Mouse (Mus musculus): Measurements from ENCODE around the gene Sbf2. TPM values are rescaled to one million over a fixed set of nuclear protein-coding genes. Genes with fewer than 3 reads are reported as not detected.
A peak's percentile ranks its signal among the peaks of the same experiment; 100 is the strongest.

The Sbf2 gene
- polyA plus RNA-seq, 1 experiment from 2014 or later, result 32.1 TPM

DNA sequence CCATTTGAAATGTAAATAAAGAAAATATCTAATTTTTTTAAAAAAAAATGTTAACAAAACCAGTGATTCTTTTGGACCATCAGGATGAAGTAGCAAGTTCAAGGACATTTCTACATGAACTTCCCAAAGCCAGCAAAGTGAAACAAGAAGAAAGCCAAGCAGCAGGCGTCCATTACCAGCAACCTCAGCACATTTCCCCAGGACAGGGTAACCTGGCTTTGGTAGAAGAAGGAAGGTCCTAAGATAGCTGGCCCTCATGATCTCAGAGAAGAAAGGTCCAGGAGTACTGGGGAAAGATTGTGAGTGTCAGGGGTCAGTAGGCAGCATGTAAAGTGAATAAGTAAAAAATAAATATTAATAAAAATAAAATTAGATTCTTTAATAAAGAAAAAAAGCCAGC, 27.0 kb downstream of the Sbf2 start:
- H3K9ac ChIP-seq (replicated peaks; ENCODE audit: low read length), result no peak overlapping the region
- ATAC-seq (ENCODE audit: low FRiP score, low TSS enrichment), result no peak
- no peaks in the 10 kb centered on the region for H3K27me3 ChIP-seq (ENCODE audit: insufficient read depth, low read length)
- H3K9me3 ChIP-seq (ENCODE audit: low read length), result no peaks in the 10 kb centered on the region
- H3K4me1 ChIP-seq (ENCODE audit: insufficient read depth, low read length), result no peaks in the 10 kb centered on the region
- H3K4me3 ChIP-seq (ENCODE audit: low read length), result no peak overlapping the region
- no peak overlapping the region for H3K27ac ChIP-seq (ENCODE audit: low read length)
- H3K36me3 ChIP-seq (ENCODE audit: insufficient read depth, low read length), result no peaks in the 10 kb centered on the region
- H3K4me2 ChIP-seq (replicated peaks; ENCODE audit: low read depth, low read length), result no peak overlapping the region
- 85% methylated on average over 1 of the region's 1 CpGs for WGBS

DNA sequence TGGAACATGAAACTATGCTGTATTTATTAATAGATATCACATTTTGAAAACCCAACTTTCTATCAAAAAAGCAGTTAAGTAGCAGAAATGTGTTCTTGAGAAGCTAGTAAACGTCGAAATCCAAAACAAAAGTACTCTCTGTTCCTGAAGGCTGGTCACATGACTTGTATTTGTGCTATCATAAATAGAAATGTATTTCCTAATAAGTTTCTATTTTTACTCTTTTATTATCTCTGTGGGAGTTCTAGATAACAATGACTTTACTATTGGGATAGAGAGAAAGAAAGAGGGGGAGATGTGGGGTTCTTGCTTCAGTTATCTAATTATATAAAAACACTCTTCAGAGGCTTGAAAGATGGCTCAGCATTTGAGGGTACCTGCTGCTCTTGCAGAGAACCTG, 29.5 kb downstream of the Sbf2 start:
- Histone ChIP-seq H3K36me3 (ENCODE audit: insufficient read depth, low read length) (no peaks in the 10 kb centered on the region), H3K4me2 (replicated peaks; ENCODE audit: low read depth, low read length) (no peak overlapping the region), H3K9ac (replicated peaks; ENCODE audit: low read length) (no peak overlapping the region), H3K4me3 (ENCODE audit: low read length) (no peak overlapping the region), H3K27me3 (ENCODE audit: insufficient read depth, low read length) (no peaks in the 10 kb centered on the region), H3K27ac (ENCODE audit: low read length) (no peak overlapping the region), H3K4me1 (ENCODE audit: insufficient read depth, low read length) (no peaks in the 10 kb centered on the region), H3K9me3 (ENCODE audit: low read length) (no peaks in the 10 kb centered on the region)
- 78% methylated on average over 2 of the region's 2 CpGs for WGBS
- ATAC-seq (ENCODE audit: low FRiP score, low TSS enrichment), result no peak

DNA sequence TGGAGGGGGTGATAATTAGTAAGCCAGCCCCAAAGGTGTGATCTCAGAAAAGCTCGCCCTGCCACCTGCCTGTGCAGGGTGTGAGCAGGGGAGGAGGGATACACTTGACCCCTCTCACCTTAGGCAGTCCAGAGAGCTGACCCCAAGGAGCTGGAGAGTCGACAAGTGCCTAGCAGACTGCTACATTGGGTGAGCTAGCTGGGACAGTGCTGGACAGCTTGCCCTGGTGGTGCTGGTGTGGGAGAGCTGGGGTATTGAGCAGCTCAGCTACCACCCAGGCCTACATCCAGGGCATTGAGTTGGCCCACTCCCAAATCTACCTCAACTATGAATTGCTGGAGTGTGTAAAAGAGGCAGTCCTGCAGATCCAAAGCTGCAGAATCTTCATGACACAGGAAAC, 30.6 kb downstream of the Sbf2 start:
- Histone ChIP-seq H3K36me3 (ENCODE audit: insufficient read depth, low read length) (no peaks in the 10 kb centered on the region), H3K9ac (replicated peaks; ENCODE audit: low read length) (no peak overlapping the region), H3K27me3 (ENCODE audit: insufficient read depth, low read length) (no peaks in the 10 kb centered on the region), H3K27ac (ENCODE audit: low read length) (no peak overlapping the region), H3K4me2 (replicated peaks; ENCODE audit: low read depth, low read length) (no peak overlapping the region), H3K4me3 (ENCODE audit: low read length) (no peak overlapping the region), H3K9me3 (ENCODE audit: low read length) (no peaks in the 10 kb centered on the region), H3K4me1 (ENCODE audit: insufficient read depth, low read length) (no peaks in the 10 kb centered on the region)
- ATAC-seq (ENCODE audit: low FRiP score, low TSS enrichment), result peak; percentile 51
- 45% methylated on average over 2 of the region's 2 CpGs for WGBS

DNA sequence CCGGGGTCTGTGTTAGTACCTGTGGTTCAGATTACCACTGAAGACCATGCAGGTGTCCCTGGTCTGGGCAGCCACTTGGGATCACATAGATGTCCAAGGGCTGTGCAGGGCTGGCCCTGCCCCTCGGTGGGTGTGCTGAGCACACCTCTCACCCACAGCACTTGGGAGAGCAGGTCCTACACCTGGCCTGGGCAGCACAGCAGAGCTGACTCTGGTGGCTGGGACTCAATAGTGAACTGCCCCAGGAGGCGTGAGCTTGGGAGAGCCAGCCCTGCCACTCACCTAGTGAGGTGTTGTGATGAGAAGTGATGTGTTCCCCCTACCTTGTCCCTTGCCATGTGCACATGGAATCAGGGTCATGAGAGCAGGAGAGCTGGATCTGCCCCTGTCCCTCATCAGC, 31.0 kb downstream of the Sbf2 start:
- ATAC-seq (ENCODE audit: low FRiP score, low TSS enrichment), result peak; percentile 69
- H3K27ac ChIP-seq (ENCODE audit: low read length), result no peak overlapping the region
- H3K4me1 ChIP-seq (ENCODE audit: insufficient read depth, low read length), result no peaks in the 10 kb centered on the region
- no peaks in the 10 kb centered on the region for H3K36me3 ChIP-seq (ENCODE audit: insufficient read depth, low read length)
- no peak overlapping the region for H3K9ac ChIP-seq (replicated peaks; ENCODE audit: low read length)
- H3K4me2 ChIP-seq (replicated peaks; ENCODE audit: low read depth, low read length), result no peak overlapping the region
- whole genome bisulfite sequencing, result 91% methylated on average over 3 of the region's 3 CpGs
- no peaks in the 10 kb centered on the region for H3K27me3 ChIP-seq (ENCODE audit: insufficient read depth, low read length)
- H3K4me3 ChIP-seq (ENCODE audit: low read length), result no peak overlapping the region
- H3K9me3 ChIP-seq (ENCODE audit: low read length), result no peaks in the 10 kb centered on the region

DNA sequence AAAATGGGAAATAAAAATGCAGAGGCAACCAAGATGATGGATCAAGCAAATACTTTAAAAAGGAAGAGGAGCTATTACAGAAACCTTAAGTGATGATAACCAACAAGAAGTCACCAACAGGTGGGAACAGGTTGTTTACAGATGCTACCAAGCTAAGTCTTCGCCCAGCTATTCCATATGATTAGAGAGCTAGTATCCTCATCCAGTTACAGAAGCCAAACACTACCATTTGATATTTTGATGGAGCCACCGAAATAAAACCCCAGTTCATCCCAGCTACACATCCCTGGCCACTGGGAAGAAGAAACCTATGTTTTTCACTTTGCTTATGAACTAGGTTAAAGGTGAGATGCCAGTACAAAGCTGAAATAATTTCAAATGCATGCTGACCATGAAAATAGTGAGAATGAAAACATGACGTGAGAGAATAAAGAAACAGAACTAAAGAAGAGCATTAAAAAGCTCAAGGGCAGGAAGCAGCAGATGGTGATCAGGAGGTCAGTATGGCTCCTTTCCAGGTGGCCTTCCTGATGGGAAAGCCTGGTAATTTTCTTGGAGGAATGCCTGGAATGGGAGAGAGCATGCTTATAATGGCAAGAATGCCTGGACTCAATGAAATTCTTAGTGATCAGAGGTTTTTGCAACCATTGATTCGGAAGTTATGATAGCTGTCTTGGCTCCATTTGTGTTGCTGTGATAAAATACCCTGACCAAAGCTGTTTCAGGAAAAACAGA, 48.7 kb downstream of the Sbf2 start:
- no peaks in the 10 kb centered on the region for H3K36me3 ChIP-seq (ENCODE audit: insufficient read depth, low read length)
- H3K9ac ChIP-seq (replicated peaks; ENCODE audit: low read length), result no peak overlapping the region
- no peak overlapping the region for H3K4me2 ChIP-seq (replicated peaks; ENCODE audit: low read depth, low read length)
- no peaks in the 10 kb centered on the region for H3K27me3 ChIP-seq (ENCODE audit: insufficient read depth, low read length)
- no peak for ATAC-seq (ENCODE audit: low FRiP score, low TSS enrichment)
- H3K27ac ChIP-seq (ENCODE audit: low read length), result no peak overlapping the region
- no peak overlapping the region for H3K4me3 ChIP-seq (ENCODE audit: low read length)
- no peaks in the 10 kb centered on the region for H3K4me1 ChIP-seq (ENCODE audit: insufficient read depth, low read length)
- 78% methylated on average over 4 of the region's 4 CpGs for WGBS
- H3K9me3 ChIP-seq (ENCODE audit: low read length), result no peaks in the 10 kb centered on the region

DNA sequence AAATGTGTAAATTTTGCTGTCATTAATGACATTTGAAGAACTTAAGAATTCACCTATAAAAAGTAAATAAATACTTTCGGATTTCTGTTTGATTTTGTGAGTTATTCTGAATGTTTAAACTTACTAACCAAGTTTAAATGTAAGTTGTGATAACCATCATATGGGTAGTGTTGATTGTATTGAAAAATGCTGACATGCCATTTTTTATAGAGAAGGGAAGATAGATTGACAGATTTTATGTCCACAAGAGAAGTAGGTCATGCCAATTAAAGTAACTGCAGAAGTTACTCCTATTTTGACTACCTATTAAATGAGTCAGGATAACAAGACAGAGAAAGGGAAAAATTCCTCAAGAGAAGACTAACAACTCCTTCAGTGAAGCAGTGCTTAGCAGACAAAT, 53.1 kb downstream of the Sbf2 start:
- WGBS, result 90% methylated on average over 1 of the region's 1 CpGs
- Histone ChIP-seq H3K27ac (ENCODE audit: low read length) (no peak overlapping the region), H3K4me3 (ENCODE audit: low read length) (no peak overlapping the region), H3K9ac (replicated peaks; ENCODE audit: low read length) (no peak overlapping the region), H3K36me3 (ENCODE audit: insufficient read depth, low read length) (0 out of 2 replicates have a peak, but pooled peaks cover 4% of the 10 kb centered on the region), H3K9me3 (ENCODE audit: low read length) (no peaks in the 10 kb centered on the region), H3K4me2 (replicated peaks; ENCODE audit: low read depth, low read length) (no peak overlapping the region), H3K27me3 (ENCODE audit: insufficient read depth, low read length) (no peaks in the 10 kb centered on the region), H3K4me1 (ENCODE audit: insufficient read depth, low read length) (no peaks in the 10 kb centered on the region)
- no peak for ATAC-seq (ENCODE audit: low FRiP score, low TSS enrichment)

DNA sequence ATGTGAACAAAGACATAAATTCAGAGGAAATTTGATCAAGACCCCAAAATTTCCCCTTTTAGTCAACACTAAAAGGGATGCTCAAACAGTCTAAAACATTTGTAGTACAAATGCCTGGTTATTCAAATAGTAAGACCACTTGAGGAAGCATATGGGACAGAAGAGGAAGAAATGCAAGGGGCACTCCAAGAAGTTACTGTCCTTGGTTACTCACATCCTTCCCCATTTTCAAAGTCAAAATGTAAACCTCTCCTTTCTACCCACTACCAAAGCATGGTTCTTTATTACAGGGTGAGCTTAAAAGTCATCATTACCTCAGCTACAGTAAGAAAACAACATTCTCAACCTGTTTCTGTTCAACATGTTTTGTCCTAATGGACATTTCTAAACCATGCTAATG, 57.7 kb downstream of the Sbf2 start:
- H3K4me2 ChIP-seq (replicated peaks; ENCODE audit: low read depth, low read length), result no peak overlapping the region
- H3K9ac ChIP-seq (replicated peaks; ENCODE audit: low read length), result no peak overlapping the region
- H3K27ac ChIP-seq (ENCODE audit: low read length), result no peak overlapping the region
- no peak for ATAC-seq (ENCODE audit: low FRiP score, low TSS enrichment)
- no peak overlapping the region for H3K4me3 ChIP-seq (ENCODE audit: low read length)
- H3K4me1 ChIP-seq (ENCODE audit: insufficient read depth, low read length), result 0 out of 2 replicates have a peak, but pooled peaks cover 4% of the 10 kb centered on the region
- no peaks in the 10 kb centered on the region for H3K27me3 ChIP-seq (ENCODE audit: insufficient read depth, low read length)
- 0 out of 2 replicates have a peak, but pooled peaks cover 4% of the 10 kb centered on the region for H3K36me3 ChIP-seq (ENCODE audit: insufficient read depth, low read length)
- H3K9me3 ChIP-seq (ENCODE audit: low read length), result no peaks in the 10 kb centered on the region

DNA sequence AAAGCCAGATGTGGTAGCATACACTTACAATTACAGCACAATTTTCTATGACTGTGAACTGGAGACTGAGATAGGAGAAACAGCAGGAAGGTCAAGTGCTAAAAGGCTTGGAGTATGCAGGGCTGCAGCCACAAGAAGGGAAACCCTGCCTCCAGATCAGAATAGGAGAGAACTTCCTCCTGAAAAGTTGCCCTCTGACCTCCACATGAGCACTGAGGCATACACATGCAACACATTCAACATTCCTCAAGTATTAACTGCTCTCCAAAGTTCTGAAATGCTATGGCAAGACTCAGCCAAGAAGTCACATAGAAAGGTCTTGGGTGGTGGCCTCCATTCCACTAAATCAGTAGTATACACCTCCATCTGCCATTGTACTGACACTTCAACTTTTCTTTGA, 58.5 kb downstream of the Sbf2 start:
- Histone ChIP-seq H3K4me1 (ENCODE audit: insufficient read depth, low read length) (0 out of 2 replicates have a peak, but pooled peaks cover 4% of the 10 kb centered on the region), H3K9me3 (ENCODE audit: low read length) (no peaks in the 10 kb centered on the region), H3K9ac (replicated peaks; ENCODE audit: low read length) (no peak overlapping the region), H3K4me2 (replicated peaks; ENCODE audit: low read depth, low read length) (no peak overlapping the region), H3K4me3 (ENCODE audit: low read length) (no peak overlapping the region), H3K27me3 (ENCODE audit: insufficient read depth, low read length) (no peaks in the 10 kb centered on the region), H3K36me3 (ENCODE audit: insufficient read depth, low read length) (0 out of 2 replicates have a peak, but pooled peaks cover 4% of the 10 kb centered on the region), H3K27ac (ENCODE audit: low read length) (no peak overlapping the region)
- ATAC-seq (ENCODE audit: low FRiP score, low TSS enrichment), result no peak

DNA sequence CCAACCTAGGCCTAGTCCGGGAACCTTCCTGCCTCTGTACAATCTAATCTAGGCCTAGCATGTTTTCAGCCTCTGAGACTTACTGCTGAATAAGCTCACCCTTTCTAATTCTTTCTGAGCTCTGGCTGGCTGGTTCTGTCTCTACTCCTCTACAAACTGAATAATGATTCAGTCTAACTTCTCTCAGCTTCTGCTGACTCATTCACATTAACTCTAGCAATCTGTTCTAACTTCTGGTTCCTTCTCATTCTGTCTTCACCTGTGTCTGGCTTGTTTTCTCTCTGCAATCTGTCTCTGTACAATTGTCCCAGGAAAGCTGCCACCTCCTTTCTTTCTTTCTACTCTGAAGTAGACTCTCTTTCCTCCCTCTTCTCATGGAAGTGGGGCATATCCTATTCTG, 59.5 kb downstream of the Sbf2 start:
- ATAC-seq (ENCODE audit: low FRiP score, low TSS enrichment), result no peak
- no peak overlapping the region for H3K4me3 ChIP-seq (ENCODE audit: low read length)
- H3K9ac ChIP-seq (replicated peaks; ENCODE audit: low read length), result no peak overlapping the region
- 93% methylated on average over 1 of the region's 1 CpGs for WGBS
- H3K27ac ChIP-seq (ENCODE audit: low read length), result no peak overlapping the region
- H3K4me2 ChIP-seq (replicated peaks; ENCODE audit: low read depth, low read length), result no peak overlapping the region
- H3K4me1 ChIP-seq (ENCODE audit: insufficient read depth, low read length), result 0 out of 2 replicates have a peak, but pooled peaks cover 4% of the 10 kb centered on the region
- 0 out of 2 replicates have a peak, but pooled peaks cover 4% of the 10 kb centered on the region for H3K36me3 ChIP-seq (ENCODE audit: insufficient read depth, low read length)
- no peaks in the 10 kb centered on the region for H3K9me3 ChIP-seq (ENCODE audit: low read length)
- H3K27me3 ChIP-seq (ENCODE audit: insufficient read depth, low read length), result no peaks in the 10 kb centered on the region

DNA sequence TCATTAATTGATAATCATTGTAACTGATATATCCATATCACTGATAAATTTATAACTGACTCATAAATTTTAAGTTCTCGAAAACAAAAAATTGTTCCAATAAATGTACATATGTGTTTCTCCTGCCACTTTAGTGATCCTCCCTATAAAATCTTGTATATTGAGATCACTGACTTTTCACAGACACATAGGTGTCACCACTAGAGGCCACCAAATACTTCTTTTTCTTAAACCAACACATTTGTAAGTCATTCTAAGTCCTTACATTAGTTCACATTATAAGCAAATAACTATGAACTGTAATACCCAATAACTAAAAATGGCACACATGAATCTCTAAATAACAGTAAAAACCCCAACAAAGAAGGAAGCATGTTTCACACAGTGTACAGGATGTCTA, 66.5 kb downstream of the Sbf2 start:
- Histone ChIP-seq H3K27ac (ENCODE audit: low read length) (no peak overlapping the region), H3K27me3 (ENCODE audit: insufficient read depth, low read length) (no peaks in the 10 kb centered on the region), H3K4me2 (replicated peaks; ENCODE audit: low read depth, low read length) (no peak overlapping the region), H3K9ac (replicated peaks; ENCODE audit: low read length) (no peak overlapping the region), H3K4me1 (ENCODE audit: insufficient read depth, low read length) (no peaks in the 10 kb centered on the region), H3K4me3 (ENCODE audit: low read length) (no peak overlapping the region), H3K36me3 (ENCODE audit: insufficient read depth, low read length) (no peaks in the 10 kb centered on the region), H3K9me3 (ENCODE audit: low read length) (no peaks in the 10 kb centered on the region)
- WGBS, result 89% methylated on average over 1 of the region's 1 CpGs
- no peak for ATAC-seq (ENCODE audit: low FRiP score, low TSS enrichment)
